Mouse (Mus musculus) embryonic facial prominence, embryonic 13.5 days (tissue): ENCODE data around the gene Mok. TPM values are rescaled to one million over a fixed set of nuclear protein-coding genes. Genes with fewer than 3 reads are reported as not detected.

Source experiments
- ATAC-seq: fragments of 200-750 bp; cut with Nextera tagmentation; 2 replicates; pipeline ENCODE4 v1.8.0; 2017; ENCODE audit warnings: low read depth; ENCODE audit not compliant: insufficient number of reproducible peaks, insufficient read depth, low FRiP score, low TSS enrichment
- H3K27ac ChIP-seq: fragments of 300-500 bp; sonication (generic); 2 replicates; pipeline ENCODE4 v1.5.1; 2015; ENCODE audit warnings: moderate library complexity, mild to moderate bottlenecking, inconsistent platforms
- H3K27me3 ChIP-seq: fragments of 300-500 bp; sonication (generic); 2 replicates; pipeline ENCODE4 v1.6.1; 2015; ENCODE audit warnings: mild to moderate bottlenecking, inconsistent platforms
- H3K36me3 ChIP-seq: fragments of 300-500 bp; sonication (generic); 2 replicates; pipeline ENCODE4 v1.6.1; 2015; ENCODE audit warnings: mild to moderate bottlenecking, inconsistent platforms
- H3K4me1 ChIP-seq: fragments of 300-500 bp; sonication (generic); 2 replicates; pipeline ENCODE4 v1.6.1; 2015; ENCODE audit warnings: inconsistent platforms
- H3K4me2 ChIP-seq: fragments of 300-500 bp; sonication (generic); 2 replicates; pipeline ENCODE4 v1.6.1; 2015; ENCODE audit warnings: moderate library complexity, mild to moderate bottlenecking, inconsistent platforms
- H3K4me3 ChIP-seq: fragments of 300-500 bp; sonication (generic); 2 replicates; pipeline ENCODE4 v1.5.1; 2015; ENCODE audit warnings: mild to moderate bottlenecking, inconsistent platforms
- H3K9ac ChIP-seq: fragments of 300-500 bp; sonication (generic); 2 replicates; pipeline ENCODE4 v1.6.1; 2015; ENCODE audit warnings: mild to moderate bottlenecking, inconsistent platforms
- H3K9me3 ChIP-seq: fragments of 300-500 bp; sonication (generic); 2 replicates; pipeline ENCODE4 v1.6.1; 2016; ENCODE audit warnings: inconsistent platforms
- WGBS: fragments of 180-500 bp; shearing (Covaris S2); methylation state at CpG from one replicate; pipeline ENCODE4 v1.1.7; 2015; ENCODE audit warnings: mixed read lengths; 5-methylcytosine and 5-hydroxymethylcytosine counted together
- polyA plus RNA-seq: library from polyadenylated mRNA; unstranded; fragments of >200 nt; fragmentation: Nextera tagmentation; extraction: Ambion mirVana; gene quantifications from 2 replicates; pipeline ENCODE4 v1.2.1, GENCODE M21; 2015

Gene Mok
- polyA plus RNA-seq, 1 experiment from 2014 or later: 6.5 TPM

GRCm38 (mm10) chr12:110822366-110822765 is 18.4 kb downstream of the Mok start:
- Histone ChIP-seq H3K4me1 (no peaks in the 10 kb centered on the region), H3K27ac (no peak overlapping the region), H3K9ac (no peak overlapping the region), H3K4me3 (no peak overlapping the region), H3K27me3 (no peaks in the 10 kb centered on the region), H3K36me3 (no peaks in the 10 kb centered on the region), H3K4me2 (no peak overlapping the region), H3K9me3 (no peaks in the 10 kb centered on the region)
- WGBS: 86% methylated on average over 7 of the region's 7 CpGs
- no peak for ATAC-seq

- no peaks in the 10 kb centered on the region for H3K4me1 ChIP-seq
- no peaks in the 10 kb centered on the region for H3K27me3 ChIP-seq
- no peaks in the 10 kb centered on the region for H3K9me3 ChIP-seq
- 0 out of 2 replicates have a peak overlapping the region, but pooled peaks have one; percentile 1 for H3K9ac ChIP-seq
- no peaks in the 10 kb centered on the region for H3K36me3 ChIP-seq
- H3K4me2 ChIP-seq: no peak overlapping the region
- no peak overlapping the region for H3K27ac ChIP-seq
- no peak overlapping the region for H3K4me3 ChIP-seq
- no peak for ATAC-seq
- 86% methylated on average over 2 of the region's 2 CpGs for WGBS
Measured at GRCm38 (mm10) chr12:110821787-110822186, 19.0 kb downstream of the Mok start.

DNA sequence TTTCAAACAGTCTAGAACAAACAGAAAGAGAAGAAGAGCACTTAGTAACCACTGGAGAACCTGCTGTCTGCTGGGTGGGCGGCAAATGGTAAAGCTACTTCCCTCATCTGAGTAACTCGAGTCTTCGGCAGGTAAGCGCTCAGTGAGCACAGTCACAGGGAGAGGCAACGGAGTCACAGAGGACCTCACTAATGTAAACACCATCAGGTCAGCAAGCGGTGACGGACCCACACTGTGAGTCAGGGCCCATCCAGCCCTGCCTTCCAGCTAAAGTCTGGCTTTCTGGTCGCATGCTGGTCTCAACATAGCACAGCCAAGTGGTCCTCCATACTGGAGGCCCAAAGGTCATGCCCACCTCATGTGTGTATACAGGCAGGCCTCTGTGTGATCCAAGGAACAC is 21.4 kb downstream of the Mok start:
- H3K27me3 ChIP-seq: no peaks in the 10 kb centered on the region
- ATAC-seq: no peak
- H3K9me3 ChIP-seq: peaks cover 3% of the 10 kb centered on the region; the same call in 1 of the 2 replicates
- H3K9ac ChIP-seq: no peak overlapping the region
- no peak overlapping the region for H3K4me2 ChIP-seq
- no peak overlapping the region for H3K4me3 ChIP-seq
- WGBS: 80% methylated on average over 8 of the region's 8 CpGs
- H3K27ac ChIP-seq: no peak overlapping the region
- H3K4me1 ChIP-seq: no peaks in the 10 kb centered on the region
- H3K36me3 ChIP-seq: 0 out of 2 replicates have a peak, but pooled peaks cover 3% of the 10 kb centered on the region

GRCm38 (mm10) chr12:110816833-110817232 is 23.9 kb downstream of the Mok start:
- H3K27ac ChIP-seq: no peak overlapping the region
- no peak for ATAC-seq
- peaks cover 3% of the 10 kb centered on the region; the same call in 1 of the 2 replicates for H3K9me3 ChIP-seq
- no peak overlapping the region for H3K4me3 ChIP-seq
- no peaks in the 10 kb centered on the region for H3K27me3 ChIP-seq
- H3K9ac ChIP-seq: no peak overlapping the region
- H3K4me1 ChIP-seq: no peaks in the 10 kb centered on the region
- H3K36me3 ChIP-seq: peaks cover 17% of the 10 kb centered on the region
- 85% methylated on average over 2 of the region's 2 CpGs for WGBS
- no peak overlapping the region for H3K4me2 ChIP-seq

DNA sequence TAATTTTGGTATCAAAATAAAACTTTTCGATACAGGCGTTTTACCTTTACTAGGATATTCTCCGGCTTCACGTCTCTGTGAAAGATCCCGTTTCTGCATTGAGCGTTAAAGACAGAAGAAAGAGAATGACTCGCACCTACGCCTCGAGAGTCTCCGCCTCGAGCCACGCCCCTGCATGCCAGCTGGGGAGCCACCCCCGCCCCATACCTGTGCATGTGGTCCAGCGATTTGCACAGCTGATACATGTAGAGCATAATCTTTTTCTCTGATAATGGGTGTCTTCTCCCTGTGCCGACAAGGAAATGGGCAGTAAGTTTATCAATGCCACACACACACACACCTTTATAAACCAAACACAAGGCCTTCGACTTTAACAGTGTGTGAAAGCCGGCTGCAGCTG is 25.8 kb downstream of the Mok start:
- Histone ChIP-seq H3K9me3 (peaks cover 3% of the 10 kb centered on the region; the same call in 1 of the 2 replicates), H3K27me3 (no peaks in the 10 kb centered on the region)

GRCm38 (mm10) chr12:110813624-110814023 is 27.1 kb downstream of the Mok start:
- Histone ChIP-seq H3K9me3 (peaks cover 3% of the 10 kb centered on the region; the same call in 1 of the 2 replicates), H3K27ac (no peak overlapping the region), H3K4me2 (no peak overlapping the region), H3K9ac (no peak overlapping the region), H3K4me3 (no peak overlapping the region), H3K4me1 (no peaks in the 10 kb centered on the region), H3K36me3 (peaks cover 33% of the 10 kb centered on the region), H3K27me3 (no peaks in the 10 kb centered on the region)
- WGBS: 93% methylated on average over 6 of the region's 6 CpGs
- no peak for ATAC-seq

More for the DNA sequence above, 25.8 kb downstream of the Mok start:
- H3K9ac ChIP-seq: no peak overlapping the region
- H3K4me1 ChIP-seq: no peaks in the 10 kb centered on the region
- 79% methylated on average over 17 of the region's 17 CpGs for WGBS
- ATAC-seq: no peak
- H3K4me3 ChIP-seq: no peak overlapping the region
- H3K4me2 ChIP-seq: no peak overlapping the region
- H3K27ac ChIP-seq: no peak overlapping the region
- peaks cover 26% of the 10 kb centered on the region for H3K36me3 ChIP-seq

GRCm38 (mm10) chr12:110813132-110813531 is 27.6 kb downstream of the Mok start:
- no peak for ATAC-seq
- H3K4me3 ChIP-seq: no peak overlapping the region
- H3K4me2 ChIP-seq: no peak overlapping the region
- no peaks in the 10 kb centered on the region for H3K27me3 ChIP-seq
- H3K36me3 ChIP-seq: peaks cover 34% of the 10 kb centered on the region
- peaks cover 4% of the 10 kb centered on the region; the same call in 1 of the 2 replicates for H3K4me1 ChIP-seq
- peaks cover 3% of the 10 kb centered on the region; the same call in 1 of the 2 replicates for H3K9me3 ChIP-seq
- 87% methylated on average over 9 of the region's 9 CpGs for WGBS
- no peak overlapping the region for H3K9ac ChIP-seq
- H3K27ac ChIP-seq: no peak overlapping the region

- no peak for ATAC-seq
- Histone ChIP-seq H3K4me3 (no peak overlapping the region), H3K27me3 (no peaks in the 10 kb centered on the region), H3K9me3 (no peaks in the 10 kb centered on the region), H3K9ac (no peak overlapping the region), H3K36me3 (peaks cover 36% of the 10 kb centered on the region), H3K4me2 (no peak overlapping the region), H3K27ac (peak overlapping the region; percentile 60; the same call in 1 of the 2 replicates), H3K4me1 (peaks cover 5% of the 10 kb centered on the region; the same call in 1 of the 2 replicates)
- 72% methylated on average over 5 of the region's 5 CpGs for WGBS
Measured at GRCm38 (mm10) chr12:110808848-110809247, 31.9 kb downstream of the Mok start.

- Histone ChIP-seq H3K4me1 (peaks cover 5% of the 10 kb centered on the region; the same call in 1 of the 2 replicates), H3K4me2 (no peak overlapping the region; the same call in 1 of the 2 replicates), H3K27me3 (no peaks in the 10 kb centered on the region), H3K36me3 (peaks cover 32% of the 10 kb centered on the region), H3K9me3 (no peaks in the 10 kb centered on the region), H3K4me3 (no peak overlapping the region), H3K27ac (peak overlapping the region; percentile 60), H3K9ac (no peak overlapping the region)
- ATAC-seq: no peak
- WGBS: 56% methylated on average over 10 of the region's 10 CpGs
Measured at GRCm38 (mm10) chr12:110808430-110808829, 32.3 kb downstream of the Mok start.

- ATAC-seq: no peak
- WGBS: 71% methylated on average over 3 of the region's 3 CpGs
- no peak overlapping the region for H3K4me3 ChIP-seq
- H3K36me3 ChIP-seq: peaks cover 25% of the 10 kb centered on the region; the same call in 1 of the 2 replicates
- no peak overlapping the region for H3K4me2 ChIP-seq
- no peak overlapping the region for H3K9ac ChIP-seq
- no peak overlapping the region for H3K27ac ChIP-seq
- H3K4me1 ChIP-seq: peaks cover 9% of the 10 kb centered on the region
- no peaks in the 10 kb centered on the region for H3K9me3 ChIP-seq
- no peaks in the 10 kb centered on the region for H3K27me3 ChIP-seq
Measured at GRCm38 (mm10) chr12:110806301-110806970, 34.3 kb downstream of the Mok start.

DNA sequence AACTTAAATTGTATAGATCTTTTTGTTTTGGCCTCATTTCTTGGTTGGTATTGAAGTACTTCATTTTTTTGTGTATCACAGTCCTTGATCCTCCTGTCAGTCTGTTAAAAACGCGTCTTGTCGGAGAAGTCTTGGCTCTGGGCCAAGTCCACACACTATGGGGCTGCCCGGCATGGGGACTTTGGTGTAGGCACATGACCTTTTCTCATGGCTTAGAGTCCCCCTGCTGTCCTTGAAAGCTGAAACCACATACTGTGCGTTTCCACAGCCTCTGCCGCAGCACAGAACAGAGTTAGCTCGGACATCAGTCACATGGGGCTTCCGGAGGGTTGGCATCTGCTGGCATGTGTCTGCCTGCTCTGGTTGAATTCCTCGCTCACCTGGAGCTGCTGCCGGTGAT is 36.5 kb downstream of the Mok start:
- peaks cover 9% of the 10 kb centered on the region for H3K4me1 ChIP-seq
- ATAC-seq: no peak
- no peak overlapping the region for H3K4me2 ChIP-seq
- 34% methylated on average over 10 of the region's 10 CpGs for WGBS
- peaks cover 19% of the 10 kb centered on the region; the same call in 1 of the 2 replicates for H3K36me3 ChIP-seq
- no peak overlapping the region for H3K27ac ChIP-seq
- no peaks in the 10 kb centered on the region for H3K27me3 ChIP-seq
- H3K4me3 ChIP-seq: no peak overlapping the region
- no peak overlapping the region for H3K9ac ChIP-seq
- H3K9me3 ChIP-seq: no peaks in the 10 kb centered on the region

DNA sequence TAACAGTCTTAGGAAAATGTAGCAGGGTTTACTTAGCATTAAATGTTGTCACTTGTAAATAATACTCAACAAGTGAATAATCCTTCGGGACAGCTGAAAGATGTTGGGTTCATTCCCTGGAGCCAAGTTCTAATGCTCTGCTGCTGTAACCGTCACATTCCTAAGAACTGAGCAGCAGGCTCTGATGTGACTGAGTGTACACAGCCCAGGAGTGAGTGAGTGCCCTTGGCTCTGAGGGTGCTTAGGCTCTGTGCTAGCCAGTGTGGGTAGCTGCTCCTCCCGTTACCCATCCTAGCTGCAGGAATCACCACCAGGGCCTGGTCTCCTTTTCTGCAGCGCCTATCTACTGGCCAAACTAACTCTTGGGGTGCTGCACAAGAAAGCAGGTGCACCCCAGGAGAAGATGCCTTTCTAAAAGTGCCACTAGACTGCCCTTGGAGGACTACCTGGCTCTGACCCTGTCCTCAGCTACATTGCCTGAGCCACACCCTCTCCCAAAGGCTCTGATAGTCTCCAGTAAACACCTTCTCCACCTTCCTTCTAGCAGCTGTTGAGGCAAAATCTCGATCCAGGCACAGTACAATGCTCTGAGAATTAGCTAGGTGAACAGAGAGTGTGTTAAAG is 38.0 kb downstream of the Mok start:
- H3K4me1 ChIP-seq: peaks cover 4% of the 10 kb centered on the region
- H3K27ac ChIP-seq: no peak overlapping the region
- peaks cover 17% of the 10 kb centered on the region; the same call in 1 of the 2 replicates for H3K36me3 ChIP-seq
- H3K27me3 ChIP-seq: no peaks in the 10 kb centered on the region
- H3K9me3 ChIP-seq: no peaks in the 10 kb centered on the region
- H3K9ac ChIP-seq: no peak overlapping the region
- 76% methylated on average over 5 of the region's 5 CpGs for WGBS
- H3K4me3 ChIP-seq: no peak overlapping the region
- H3K4me2 ChIP-seq: no peak overlapping the region
- no peak for ATAC-seq
